19 mouse cellular contexts compared by ENCODE assay signal in the genomic region with DNA sequence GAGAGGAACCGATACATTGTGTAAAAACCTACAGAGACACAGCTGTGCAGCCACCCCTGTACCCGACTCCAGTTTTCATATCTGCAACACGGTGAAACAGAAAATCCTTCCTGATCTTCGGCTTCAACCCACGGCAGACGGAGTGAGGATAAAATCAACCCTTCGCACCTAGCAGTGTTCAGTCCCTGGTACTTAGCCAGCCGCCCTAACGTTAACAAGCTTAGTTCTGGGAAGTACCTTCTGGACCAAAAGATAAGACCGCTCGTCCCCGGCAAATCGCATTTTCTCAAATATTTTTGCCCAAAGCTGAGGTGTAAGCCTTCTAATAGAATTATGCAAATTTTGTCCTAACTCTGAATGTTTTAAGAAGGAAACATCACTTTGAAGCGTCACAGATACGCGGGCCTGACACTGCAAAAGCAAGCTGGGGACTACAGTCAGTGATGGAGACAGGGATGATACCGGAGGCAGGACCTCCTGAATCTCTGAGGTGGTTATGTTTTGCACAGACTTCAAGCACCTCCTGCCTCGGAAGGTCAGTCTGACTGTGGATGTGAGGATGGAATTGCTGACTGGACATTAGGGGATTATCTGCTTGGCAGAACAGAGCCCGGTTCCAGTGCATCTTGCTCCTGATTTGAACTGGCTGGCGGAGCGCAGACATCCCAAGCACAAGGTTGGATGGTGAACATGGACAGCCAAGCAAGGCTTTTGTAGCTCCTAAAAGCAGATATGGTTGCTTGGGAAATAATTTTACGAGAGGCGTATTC.
DNase-seq lines count a peak whose midpoint lies in the region; ATAC-seq and TF ChIP-seq lines count a peak whose summit lies in the region.
"Had no signal": no experiment of that assay in that cellular context is flagged by ENCODE, and none has a peak within 500 bp of the region (broad histone marks: within the 10 kb centered on the region; RNA-seq: fewer than 3 reads in every experiment).

No protein-coding gene starts in this region.

- H3K4me1 ChIP-seq in MEL (ENCODE audit: control insufficient read depth in 1 of 2, insufficient read depth in 2 of 2, low read length in 2 of 2) = no peaks in the 10 kb centered on the region
- H3K4me1 ChIP-seq in midbrain, embryonic 16.5 days (ENCODE audit: control insufficient read depth, insufficient read depth, low read length) = no peaks in the 10 kb centered on the region; the same call in 1 of the 2 replicates
- H3K4me1 ChIP-seq: neural tube, embryonic 12.5 days had no signal

- TF ChIP-seq RAD21 in MEL (IDR thresholded peaks at IDR 0.05; ENCODE audit: low read depth, low read length) = no peak

- H3K4me3 ChIP-seq in left cerebral cortex, adult 2 months = no peak overlapping the region
- no peak overlapping the region for H3K4me3 ChIP-seq in MEL (ENCODE audit: control insufficient read depth in 1 of 2, insufficient read depth in 1 of 2, low read depth in 2 of 2, low read length in 2 of 2)
- no peak overlapping the region for H3K4me3 ChIP-seq in midbrain, embryonic 16.5 days (ENCODE audit: low read depth, low read length)
- H3K4me3 ChIP-seq: embryonic facial prominence, embryonic 12.5 days; erythroblast, embryonic 14.5 days; forebrain, embryonic 13.5 days; neural tube, embryonic 12.5 days had no signal

- TF ChIP-seq CTCF in left cerebral cortex, adult 2 months (IDR thresholded peaks at IDR 0.05) = no peak
- TF ChIP-seq CTCF in MEL (IDR thresholded peaks at IDR 0.05 in 2 of 3, conservative IDR thresholded peaks at IDR 0.05 in 1 of 3; ENCODE audit: control insufficient read depth in 1 of 3, insufficient read depth in 1 of 3, low read depth in 2 of 3, low read length in 3 of 3, poor library complexity in 1 of 3, severe bottlenecking in 1 of 3) = no peak

- no peak overlapping the region for H3K9ac ChIP-seq in MEL (ENCODE audit: control insufficient read depth, low read depth, low read length, poor library complexity, severe bottlenecking)
- H3K9ac ChIP-seq in midbrain, embryonic 16.5 days (ENCODE audit: low read depth, low read length) = no peak overlapping the region
- H3K9ac ChIP-seq: embryonic facial prominence, embryonic 12.5 days; forebrain, embryonic 13.5 days; neural tube, embryonic 12.5 days had no signal

- H3K27me3 ChIP-seq in MEL (ENCODE audit: control insufficient read depth in 1 of 2, insufficient read depth in 2 of 2, low read length in 2 of 2) = peaks cover 5 to 9% of the 10 kb centered on the region in 2 experiments
- H3K27me3 ChIP-seq in midbrain, embryonic 16.5 days (ENCODE audit: control insufficient read depth, insufficient read depth, low read depth, low read length) = no peaks in the 10 kb centered on the region
- H3K27me3 ChIP-seq: embryonic facial prominence, embryonic 12.5 days; forebrain, embryonic 13.5 days; neural tube, embryonic 12.5 days had no signal

- no peak for DNase-seq in left cerebral cortex, adult 2 months (ENCODE audit: extremely low spot score in 1 of 2, low spot score in 2 of 2)
- DNase-seq in left cerebral cortex, adult 8-10 months (ENCODE audit: low spot score in 2 of 2) = no peak
- peak; percentile 32 for DNase-seq in MEL (ENCODE audit: low read depth, low spot score)
- peak; percentile 33 to 42 for DNase-seq in gastrocnemius, adult 8-10 months (ENCODE audit: low spot score in 2 of 2)
- no peak for DNase-seq in kidney, adult 11 months
- no peak for DNase-seq in adrenal gland, postnatal 10 days
- DNase-seq: adrenal gland, postnatal 25 days; cerebellum, adult 8-10 months; lung, adult 18-20 months; lung, postnatal 14 days; right cerebral cortex, postnatal 25 days; thymus, adult 2 months had no signal

- H3K4me2 ChIP-seq in midbrain, embryonic 16.5 days (ENCODE audit: low read length) = no peak overlapping the region
- H3K4me2 ChIP-seq: embryonic facial prominence, embryonic 12.5 days; forebrain, embryonic 13.5 days; liver, embryonic 11.5 days; neural tube, embryonic 12.5 days had no signal

- 71% methylated on average over 23 of the region's 23 CpGs for WGBS in midbrain, embryonic 16.5 days

- ATAC-seq in midbrain, embryonic 16.5 days = peak; percentile 73
- ATAC-seq: activated CD4-positive, CD25-positive, alpha-beta regulatory T cell, adult 4 months; forebrain, embryonic 13.5 days had no signal

- no peaks in the 10 kb centered on the region for H3K9me3 ChIP-seq in MEL (replicated peaks; ENCODE audit: insufficient read depth, low read length)
- no peaks in the 10 kb centered on the region for H3K9me3 ChIP-seq in midbrain, embryonic 16.5 days (replicated peaks; ENCODE audit: control insufficient read depth, low read length, poor library complexity, severe bottlenecking)
- H3K9me3 ChIP-seq: embryonic facial prominence, embryonic 12.5 days; forebrain, embryonic 13.5 days; neural tube, embryonic 12.5 days had no signal

- intact Hi-C loops in left cerebral cortex, adult 2 months (cut with DNase I) = no loop called here

- no peak for TF ChIP-seq EP300 in MEL (IDR thresholded peaks at IDR 0.05; ENCODE audit: low read depth in 1 of 2, low read length in 2 of 2)

- no peak for TF ChIP-seq POLR2A in MEL (IDR thresholded peaks at IDR 0.05; ENCODE audit: control insufficient read depth in 1 of 2, insufficient read depth in 1 of 2, low read depth in 1 of 2, low read length in 2 of 2, poor library complexity in 1 of 2)

- H3K27ac ChIP-seq in left cerebral cortex, adult 2 months = peak overlapping the region; percentile 36; the same call in 1 of the 2 replicates
- no peak overlapping the region for H3K27ac ChIP-seq in MEL (ENCODE audit: control insufficient read depth, low read depth, low read length)
- H3K27ac ChIP-seq in midbrain, embryonic 16.5 days (ENCODE audit: low read length) = no peak overlapping the region
- H3K27ac ChIP-seq: embryonic facial prominence, embryonic 12.5 days; forebrain, embryonic 13.5 days; neural tube, embryonic 12.5 days had no signal

- no peaks in the 10 kb centered on the region for H3K36me3 ChIP-seq in MEL (ENCODE audit: control insufficient read depth in 1 of 2, insufficient read depth in 2 of 2, low read length in 2 of 2)
- H3K36me3 ChIP-seq in midbrain, embryonic 16.5 days (ENCODE audit: control insufficient read depth, insufficient read depth, low read length) = no peaks in the 10 kb centered on the region
- H3K36me3 ChIP-seq: embryonic facial prominence, embryonic 12.5 days; neural tube, embryonic 12.5 days had no signal

- no peaks in the 10 kb centered on the region for H3K79me2 ChIP-seq in MEL (ENCODE audit: control insufficient read depth, insufficient read depth, low read length, poor library complexity)

TF ChIP-seq in MEL, 35 proteins besides CTCF, POLR2A, EP300 and RAD21:
- TF ChIP-seq ZKSCAN1 (IDR thresholded peaks at IDR 0.05; ENCODE audit: low read depth, low read length) (no peak), NELFE (IDR thresholded peaks at IDR 0.05; ENCODE audit: low read depth, low read length) (no peak), MEF2A (IDR thresholded peaks at IDR 0.05; ENCODE audit: extremely low read depth, insufficient replicate concordance, low read depth, low read length, poor library complexity, severe bottlenecking) (no peak), NRF1 (IDR thresholded peaks at IDR 0.05; ENCODE audit: insufficient read depth, low read depth, low read length, poor library complexity, severe bottlenecking) (no peak), CHD2 (IDR thresholded peaks at IDR 0.05; ENCODE audit: low read length) (no peak), CHD1 (IDR thresholded peaks at IDR 0.05; ENCODE audit: low read depth, low read length) (no peak), USF2 (IDR thresholded peaks at IDR 0.05; ENCODE audit: borderline replicate concordance in 1 of 2, insufficient read depth in 1 of 2, low read depth in 1 of 2, low read length in 2 of 2) (no peak), USF1 (IDR thresholded peaks at IDR 0.05; ENCODE audit: low read depth, low read length) (no peak), TBP (IDR thresholded peaks at IDR 0.05; ENCODE audit: low read depth, low read length) (no peak), GABPA (IDR thresholded peaks at IDR 0.05; ENCODE audit: low read depth, low read length) (no peak), HCFC1 (IDR thresholded peaks at IDR 0.05; ENCODE audit: low read depth, low read length) (no peak), TCF12 (IDR thresholded peaks at IDR 0.05; ENCODE audit: low read depth, low read length) (no peak), MAFK (IDR thresholded peaks at IDR 0.05; ENCODE audit: borderline replicate concordance, low read depth, low read length) (no peak), POLR2AphosphoS2 (IDR thresholded peaks at IDR 0.05; ENCODE audit: low read length) (no peak)
TF ChIP-seq in MEL: peak in this region for 0.

Comparison
In these comparisons a context has a peak if more than half of its experiments do, and no peak if none do; other contexts are left out.
1. DNase-seq: peak in MEL (single experiment) and gastrocnemius, adult 8-10 months (2 of 2); none in left cerebral cortex, adult 2 months (0 of 2), left cerebral cortex, adult 8-10 months (0 of 2), kidney, adult 11 months (single experiment) and adrenal gland, postnatal 10 days (single experiment).